Mouse (Mus musculus) heart, embryonic 14.5 days (tissue): ENCODE results near the gene Cenpl. TPM values are rescaled to one million over a fixed set of nuclear protein-coding genes. Genes with fewer than 3 reads are reported as not detected.
A peak's percentile ranks its signal among the peaks of the same experiment; 100 is the strongest.

ENCODE experiments used
- ATAC-seq: fragments of 200-750 bp; cut with Nextera tagmentation; 2 replicates; pipeline ENCODE4 v1.8.0; 2017; ENCODE audit warnings: low read depth, moderate TSS enrichment; ENCODE audit not compliant: insufficient number of reproducible peaks, insufficient read depth, low FRiP score
- H3K27ac ChIP-seq, 2 experiments: fragments of 200-500 bp in 1 of 2; fragments of 300-500 bp in 1 of 2; sonication (generic) in 1 of 2; replicated peaks in 1 of 2; 2 replicates each; pipeline ENCODE4 v1.5.1; 2012 to 2014; ENCODE audit warnings: low read depth in 2 of 2, low read length in 2 of 2, control low read depth in 1 of 2, mild to moderate bottlenecking in 1 of 2, mixed read lengths in 1 of 2; ENCODE audit not compliant: control insufficient read depth in 1 of 2, insufficient read depth in 1 of 2
- H3K27me3 ChIP-seq: fragments of 300-500 bp; sonication (generic); 2 replicates; pipeline ENCODE4 v1.6.1; 2014; ENCODE audit warnings: mild to moderate bottlenecking, low read length, control low read depth; ENCODE audit not compliant: control insufficient read depth, insufficient read depth
- H3K36me3 ChIP-seq: fragments of 300-500 bp; sonication (generic); 2 replicates; pipeline ENCODE4 v1.6.1; 2014; ENCODE audit warnings: mild to moderate bottlenecking, control low read depth, low read length, mixed read lengths; ENCODE audit not compliant: control insufficient read depth, insufficient read depth
- H3K4me1 ChIP-seq, 2 experiments: fragments of 200-500 bp in 1 of 2; fragments of 300-500 bp in 1 of 2; sonication (generic) in 1 of 2; 2 replicates each; pipeline ENCODE4 v1.6.1; 2012 to 2014; ENCODE audit warnings: low read length in 2 of 2, control low read depth in 1 of 2, mixed read lengths in 1 of 2; ENCODE audit not compliant: control insufficient read depth in 2 of 2, insufficient read depth in 2 of 2
- H3K4me2 ChIP-seq: fragments of 300-500 bp; sonication (generic); 2 replicates; pipeline ENCODE4 v1.6.1; 2014; ENCODE audit warnings: mild to moderate bottlenecking, low read length
- H3K4me3 ChIP-seq, 2 experiments: fragments of 200-500 bp in 1 of 2; fragments of 300-500 bp in 1 of 2; sonication (generic) in 1 of 2; 2 replicates each; pipeline ENCODE4 v1.5.1; 2012 to 2014; ENCODE audit warnings: low read length in 2 of 2, mild to moderate bottlenecking in 2 of 2, control low read depth in 1 of 2, low read depth in 1 of 2, moderate library complexity in 1 of 2; ENCODE audit not compliant: control insufficient read depth in 1 of 2, insufficient read depth in 1 of 2
- H3K9ac ChIP-seq: fragments of 300-500 bp; sonication (generic); 2 replicates; pipeline ENCODE4 v1.6.1; 2014; ENCODE audit warnings: mild to moderate bottlenecking, low read length
- H3K9me3 ChIP-seq: fragments of 300-500 bp; sonication (generic); 2 replicates; pipeline ENCODE4 v1.6.1; 2016; ENCODE audit warnings: low read length, control low read depth; ENCODE audit not compliant: control insufficient read depth
- WGBS: fragments of 180-500 bp; shearing (Covaris S2); extraction: QIAGEN DNeasy Blood & Tissue Kit; methylation state at CpG from one replicate; pipeline ENCODE4 v1.1.7; 2014; 5-methylcytosine and 5-hydroxymethylcytosine counted together
- polyA plus RNA-seq: library from polyadenylated mRNA; unstranded; fragments of >200 nt; fragmentation: Nextera tagmentation; extraction: Ambion mirVana; gene quantifications from 2 replicates; pipeline ENCODE4 v1.2.1, GENCODE M21; 2014

The Cenpl gene
- polyA plus RNA-seq, 1 experiment from 2014 or later, result 19.0 TPM

GRCm38 (mm10) chr1:161057164-161057563 is 13.3 kb upstream of the Cenpl start:
- WGBS, result 100% methylated on average over 1 of the region's 1 CpGs

DNA sequence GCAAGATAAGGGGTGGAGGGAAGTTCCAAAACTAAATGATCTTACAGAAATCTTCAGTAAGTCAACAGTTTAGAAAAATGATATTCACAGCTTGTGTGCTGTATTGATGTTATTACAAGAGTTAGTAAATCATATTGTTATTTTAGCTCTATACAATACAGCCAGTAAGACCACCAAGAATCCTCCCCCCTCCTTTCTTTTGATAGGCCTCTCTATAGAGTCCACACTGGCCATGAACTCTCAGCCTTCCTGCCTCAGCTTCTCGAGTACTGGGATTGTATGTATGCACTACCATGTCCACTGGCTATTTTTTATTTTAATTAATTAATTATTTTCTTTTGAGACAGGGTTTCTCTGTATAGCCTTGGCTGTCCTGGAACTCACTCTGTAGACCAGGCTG is 7.2 kb upstream of the Cenpl start:
- Histone ChIP-seq H3K9me3 (no peaks in the 10 kb centered on the region), H3K27ac (no peak overlapping the region), H3K4me1 (no peaks in the 10 kb centered on the region), H3K36me3 (peaks cover 26% of the 10 kb centered on the region), H3K4me3 (no peak overlapping the region), H3K9ac (no peak overlapping the region), H3K4me2 (no peak overlapping the region), H3K27me3 (no peaks in the 10 kb centered on the region)
- 84% methylated on average over 1 of the region's 1 CpGs for WGBS
- ATAC-seq, result no peak

More at GRCm38 (mm10) chr1:161057164-161057563, 13.3 kb upstream of the Cenpl start:
- no peak for ATAC-seq
- H3K27me3 ChIP-seq, result no peaks in the 10 kb centered on the region
- no peak overlapping the region for H3K4me2 ChIP-seq
- no peaks in the 10 kb centered on the region for H3K9me3 ChIP-seq
- peaks cover 41% of the 10 kb centered on the region for H3K36me3 ChIP-seq
- no peak overlapping the region for H3K9ac ChIP-seq
- no peaks in the 10 kb centered on the region for H3K4me1 ChIP-seq
- H3K4me3 ChIP-seq, result no peak overlapping the region
- H3K27ac ChIP-seq, result no peak overlapping the region

DNA sequence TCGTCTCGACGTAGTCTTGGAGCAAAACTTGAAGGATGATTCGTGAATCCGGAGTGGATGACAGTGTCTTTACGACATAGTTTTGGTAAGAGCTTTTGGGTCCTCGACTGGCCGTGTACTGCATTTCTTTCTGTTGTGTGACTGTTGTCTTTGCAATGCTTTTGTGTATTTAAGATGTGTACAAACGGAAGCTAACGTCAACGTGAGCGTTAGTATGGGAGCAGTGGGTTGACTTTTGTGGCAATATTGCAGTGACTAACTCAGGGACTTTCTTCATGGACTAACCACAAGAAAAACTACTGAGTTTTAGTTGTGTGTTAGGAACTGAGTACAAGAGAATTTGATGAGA is 733 bp downstream of the Cenpl start:
- Histone ChIP-seq H3K4me1 (peaks cover 7 to 24% of the 10 kb centered on the region in 2 experiments), H3K27ac (peak overlapping the region; percentile 49 to 66), H3K4me3 (peak overlapping the region; percentile 86 to 87), H3K9ac (peak overlapping the region; percentile 90), H3K36me3 (peaks cover 13% of the 10 kb centered on the region), H3K4me2 (peak overlapping the region; percentile 83), H3K27me3 (no peaks in the 10 kb centered on the region), H3K9me3 (no peaks in the 10 kb centered on the region)
- 0% methylated on average over 12 of the region's 12 CpGs for WGBS
- no peak for ATAC-seq

DNA sequence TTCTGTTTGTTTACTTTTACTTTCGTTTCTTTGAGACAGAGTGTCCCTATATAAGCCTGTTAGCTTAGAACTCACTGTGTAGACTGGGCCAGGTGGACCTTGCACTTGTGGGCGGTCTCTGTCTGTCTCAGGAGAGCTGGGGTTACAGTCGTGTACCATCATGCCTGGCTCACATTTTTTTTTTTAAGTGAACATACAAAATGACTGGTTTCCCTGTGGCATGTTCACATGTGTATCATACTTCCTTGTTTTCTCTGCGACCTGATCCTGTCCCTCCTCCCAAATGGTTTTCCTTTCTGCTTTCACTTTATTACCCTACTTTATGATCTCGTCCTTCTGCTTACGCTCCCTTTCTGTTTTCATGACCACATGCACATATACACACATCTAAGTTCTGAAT is 5.7 kb downstream of the Cenpl start:
- ATAC-seq, result no peak
- no peaks in the 10 kb centered on the region for H3K27me3 ChIP-seq
- no peak overlapping the region for H3K9ac ChIP-seq
- H3K36me3 ChIP-seq, result peaks cover 52% of the 10 kb centered on the region
- peaks cover 7 to 20% of the 10 kb centered on the region in 2 experiments for H3K4me1 ChIP-seq
- no peak overlapping the region for H3K4me2 ChIP-seq
- 88% methylated on average over 6 of the region's 6 CpGs for WGBS
- H3K4me3 ChIP-seq, result no peak overlapping the region
- H3K9me3 ChIP-seq, result no peaks in the 10 kb centered on the region
- no peak overlapping the region for H3K27ac ChIP-seq

GRCm38 (mm10) chr1:161077243-161077642 is 6.7 kb downstream of the Cenpl start:
- Histone ChIP-seq H3K36me3 (peaks cover 59% of the 10 kb centered on the region), H3K27me3 (no peaks in the 10 kb centered on the region), H3K4me3 (no peak overlapping the region), H3K9ac (no peak overlapping the region), H3K4me2 (no peak overlapping the region), H3K27ac (no peak overlapping the region), H3K4me1 (peaks cover 5 to 15% of the 10 kb centered on the region in 2 experiments), H3K9me3 (no peaks in the 10 kb centered on the region)
- ATAC-seq, result no peak
- WGBS, result 93% methylated on average over 3 of the region's 3 CpGs

- H3K4me3 ChIP-seq, result no peak overlapping the region
- 94% methylated on average over 4 of the region's 4 CpGs for WGBS
- ATAC-seq, result no peak
- H3K4me1 ChIP-seq, result no peaks in the 10 kb centered on the region
- H3K4me2 ChIP-seq, result no peak overlapping the region
- peaks cover 82% of the 10 kb centered on the region for H3K36me3 ChIP-seq
- H3K27ac ChIP-seq, result no peak overlapping the region
- H3K9ac ChIP-seq, result no peak overlapping the region
- H3K9me3 ChIP-seq, result no peaks in the 10 kb centered on the region
- H3K27me3 ChIP-seq, result no peaks in the 10 kb centered on the region
Observed at GRCm38 (mm10) chr1:161099721-161100405, 29.4 kb downstream of the Cenpl start.

DNA sequence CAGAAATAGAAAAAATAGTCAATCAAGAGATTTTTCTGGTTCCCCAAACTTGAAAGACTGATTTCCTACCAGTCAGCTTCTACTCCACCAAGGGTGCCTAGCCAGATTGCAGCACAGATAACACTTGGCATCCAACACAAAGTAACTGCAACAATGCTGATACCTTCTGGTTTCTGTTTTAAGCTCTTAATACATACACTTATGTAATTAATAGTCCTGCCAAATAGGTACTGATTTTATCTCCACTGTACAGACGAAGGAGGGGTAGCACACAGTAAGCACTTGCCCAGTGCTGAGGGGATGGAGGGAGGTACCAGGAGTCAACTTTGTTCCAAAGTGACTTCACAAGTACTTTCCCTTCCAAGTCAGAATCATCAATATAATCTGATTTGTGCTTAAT is 33.3 kb downstream of the Cenpl start:
- Histone ChIP-seq H3K9me3 (no peaks in the 10 kb centered on the region), H3K9ac (no peak overlapping the region), H3K4me2 (no peak overlapping the region), H3K27ac (no peak overlapping the region), H3K27me3 (no peaks in the 10 kb centered on the region), H3K4me3 (no peak overlapping the region), H3K4me1 (no peaks in the 10 kb centered on the region), H3K36me3 (peaks cover 80% of the 10 kb centered on the region)
- WGBS, result 78% methylated on average over 1 of the region's 1 CpGs
- no peak for ATAC-seq

GRCm38 (mm10) chr1:161109216-161109615 is 38.7 kb downstream of the Cenpl start:
- WGBS, result 85% methylated on average over 8 of the region's 8 CpGs

More at GRCm38 (mm10) chr1:161109216-161109615, 38.7 kb downstream of the Cenpl start:
- H3K9ac ChIP-seq, result no peak overlapping the region
- no peaks in the 10 kb centered on the region for H3K9me3 ChIP-seq
- H3K4me1 ChIP-seq, result 0 out of 4 replicates have a peak, but pooled peaks cover 0 to 1% of the 10 kb centered on the region in 2 experiments
- no peak overlapping the region for H3K4me3 ChIP-seq
- no peak overlapping the region for H3K27ac ChIP-seq
- ATAC-seq, result no peak
- H3K36me3 ChIP-seq, result peaks cover 47% of the 10 kb centered on the region
- no peak overlapping the region for H3K4me2 ChIP-seq
- H3K27me3 ChIP-seq, result no peaks in the 10 kb centered on the region
